Mouse (Mus musculus): Measurements from ENCODE around the gene Prss54.

Gene Prss54

DNA sequence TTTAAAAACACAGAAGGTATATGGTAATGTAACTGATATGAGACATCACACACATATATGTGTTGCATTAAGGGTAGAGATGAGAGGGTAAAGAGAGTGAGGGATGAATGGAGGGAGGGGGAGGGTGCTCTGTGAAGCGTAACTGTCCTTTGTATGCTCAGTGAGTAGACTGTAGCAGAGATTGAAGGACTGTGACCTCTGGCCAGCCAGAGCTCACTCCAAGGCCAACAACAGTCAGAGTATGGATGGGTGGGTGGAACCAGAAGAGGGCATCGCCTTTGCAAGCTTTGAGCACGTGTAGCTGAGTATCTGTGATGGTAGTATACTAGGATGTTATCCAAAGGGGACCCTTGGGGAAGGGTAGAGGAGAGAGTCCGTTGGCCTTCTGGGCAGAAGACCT, 24.6 kb downstream of the Prss54 start:
- DNase-seq (ENCODE audit: low read depth, low spot score), result no peak

DNA sequence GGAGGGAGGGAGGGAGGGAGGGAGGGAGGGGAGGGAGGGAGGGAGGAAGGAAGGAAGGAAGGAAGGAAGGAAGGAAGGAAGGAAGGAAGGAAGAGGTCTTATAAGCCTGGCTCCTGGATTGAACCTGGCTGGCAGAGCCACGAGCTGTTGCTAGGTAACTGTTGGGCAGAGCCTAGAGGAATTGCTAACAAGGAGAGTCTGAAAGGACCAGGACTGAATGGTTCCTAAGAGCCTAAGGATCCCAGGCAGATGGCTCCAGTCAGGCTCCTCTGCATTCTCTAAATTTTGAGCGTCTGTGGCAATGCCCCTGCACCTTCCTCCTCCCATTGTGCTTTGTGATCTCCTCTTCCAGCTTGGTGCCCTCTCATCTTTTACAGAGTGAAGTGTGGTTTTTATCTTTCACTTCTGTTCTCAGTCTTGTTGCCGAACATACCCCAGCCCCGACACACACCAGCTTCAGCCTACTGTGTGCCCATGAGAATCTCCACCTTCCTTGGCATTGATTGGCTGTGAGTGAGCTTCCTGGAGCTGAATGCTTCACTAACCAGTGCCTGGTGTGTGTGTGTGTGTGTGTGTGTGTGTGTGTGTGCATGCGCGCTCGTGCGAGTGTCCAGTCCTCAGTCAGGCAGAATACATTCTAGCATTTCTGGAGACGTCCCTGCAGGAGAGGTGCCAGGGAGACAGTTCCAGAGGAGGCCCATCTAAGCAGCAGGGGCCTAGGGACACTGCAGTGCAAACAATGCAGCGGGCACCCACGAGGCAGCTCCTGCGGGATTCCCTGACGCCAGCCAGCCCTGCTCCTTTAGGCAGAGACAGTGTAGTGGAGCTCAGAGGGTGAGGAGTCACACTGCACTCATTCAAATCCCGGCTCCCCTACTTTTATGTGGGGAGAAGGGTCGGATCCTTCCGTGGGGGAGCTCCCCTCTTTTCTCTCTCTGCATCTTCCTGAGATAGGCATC, 26.0 kb downstream of the Prss54 start:
- no peak for DNase-seq (ENCODE audit: low read depth, low spot score)

GRCm38 (mm10) chr8:95547931-95548330, 28.2 kb downstream of the Prss54 start:
- DNase-seq (ENCODE audit: low read depth, low spot score), result no peak

DNA sequence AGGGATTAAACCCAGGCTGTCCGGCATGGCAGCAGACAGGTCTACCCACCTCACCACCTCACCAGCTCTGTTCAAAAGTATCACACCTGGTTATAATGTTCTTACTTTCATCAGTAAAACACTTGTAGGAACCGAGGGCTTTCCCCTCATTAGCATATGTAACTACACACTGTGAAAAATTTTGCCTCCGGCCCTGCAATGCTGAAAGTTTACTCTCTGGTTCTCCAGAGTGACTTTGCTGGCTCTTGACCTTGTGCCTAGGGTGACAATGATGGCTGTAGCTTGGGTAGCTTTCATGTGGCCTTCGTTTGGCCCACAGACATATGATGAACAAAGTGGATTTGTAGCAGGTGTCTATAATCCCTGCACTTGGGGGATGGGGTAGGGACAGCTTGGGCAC, 29.2 kb downstream of the Prss54 start:
- DNase-seq (ENCODE audit: low read depth, low spot score), result no peak

DNA sequence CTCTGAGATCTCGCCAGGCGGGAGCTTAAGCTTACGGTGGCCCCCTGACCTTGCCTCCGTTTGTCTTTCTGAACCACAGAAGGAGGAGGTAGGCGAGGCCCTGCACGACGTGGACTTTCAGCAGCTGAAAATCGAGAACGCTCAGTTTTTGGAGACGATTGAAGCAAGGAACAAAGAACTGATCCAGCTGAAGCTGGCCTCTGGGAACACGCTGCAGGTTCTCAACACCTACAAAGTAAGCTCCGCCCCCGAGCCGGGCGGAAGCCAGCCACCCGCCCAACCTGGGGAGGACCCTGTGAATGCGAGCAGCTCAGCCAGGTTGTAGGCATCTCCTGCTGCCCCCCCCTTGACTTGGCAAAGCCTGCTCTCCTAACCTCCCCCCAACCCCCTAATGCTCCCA, 30.3 kb downstream of the Prss54 start:
- no peak for DNase-seq (ENCODE audit: low read depth, low spot score)

DNA sequence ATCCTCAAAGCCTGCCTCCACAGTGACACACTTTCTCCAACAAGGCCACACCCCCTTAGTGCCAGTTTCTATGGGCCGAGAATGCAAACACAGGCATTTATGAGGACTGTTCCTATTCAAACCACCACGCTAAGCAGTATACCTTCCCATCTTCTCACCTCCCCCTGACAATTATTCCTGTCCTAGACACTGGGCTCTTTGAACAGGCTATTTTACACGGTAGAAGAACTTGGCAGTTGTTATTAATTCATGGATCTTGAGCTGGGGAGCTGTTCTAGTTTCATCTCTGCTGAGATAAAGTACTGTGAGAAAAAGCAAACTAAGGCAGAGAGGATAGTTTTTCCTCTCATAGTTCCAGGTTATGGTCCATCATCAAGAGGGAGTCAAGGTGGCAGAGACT, 33.1 kb downstream of the Prss54 start:
- no peak for DNase-seq (ENCODE audit: low read depth, low spot score)

GRCm38 (mm10) chr8:95542191-95542590, 33.9 kb downstream of the Prss54 start:
- DNase-seq (ENCODE audit: low read depth, low spot score), result no peak

DNA sequence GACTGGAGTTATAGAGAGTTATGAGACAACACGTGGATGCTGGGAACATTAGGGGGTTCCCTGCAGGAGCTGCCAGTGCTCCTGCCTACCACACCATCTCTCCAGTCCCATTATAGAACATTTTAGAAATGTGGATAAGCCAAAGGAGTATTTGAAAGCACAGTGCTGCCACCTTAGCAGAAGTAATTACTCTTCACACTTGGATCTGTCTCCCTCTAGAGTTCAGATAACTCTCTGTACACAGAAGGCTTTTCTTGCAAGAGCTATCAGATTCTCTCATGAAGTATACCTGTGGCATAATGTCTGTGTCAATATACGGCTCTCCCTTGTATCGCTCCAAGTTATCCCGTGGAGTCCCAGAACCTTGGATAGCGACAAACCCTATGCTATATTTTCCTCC, 36.7 kb downstream of the Prss54 start:
- DNase-seq (ENCODE audit: low read depth, low spot score), result no peak

DNA sequence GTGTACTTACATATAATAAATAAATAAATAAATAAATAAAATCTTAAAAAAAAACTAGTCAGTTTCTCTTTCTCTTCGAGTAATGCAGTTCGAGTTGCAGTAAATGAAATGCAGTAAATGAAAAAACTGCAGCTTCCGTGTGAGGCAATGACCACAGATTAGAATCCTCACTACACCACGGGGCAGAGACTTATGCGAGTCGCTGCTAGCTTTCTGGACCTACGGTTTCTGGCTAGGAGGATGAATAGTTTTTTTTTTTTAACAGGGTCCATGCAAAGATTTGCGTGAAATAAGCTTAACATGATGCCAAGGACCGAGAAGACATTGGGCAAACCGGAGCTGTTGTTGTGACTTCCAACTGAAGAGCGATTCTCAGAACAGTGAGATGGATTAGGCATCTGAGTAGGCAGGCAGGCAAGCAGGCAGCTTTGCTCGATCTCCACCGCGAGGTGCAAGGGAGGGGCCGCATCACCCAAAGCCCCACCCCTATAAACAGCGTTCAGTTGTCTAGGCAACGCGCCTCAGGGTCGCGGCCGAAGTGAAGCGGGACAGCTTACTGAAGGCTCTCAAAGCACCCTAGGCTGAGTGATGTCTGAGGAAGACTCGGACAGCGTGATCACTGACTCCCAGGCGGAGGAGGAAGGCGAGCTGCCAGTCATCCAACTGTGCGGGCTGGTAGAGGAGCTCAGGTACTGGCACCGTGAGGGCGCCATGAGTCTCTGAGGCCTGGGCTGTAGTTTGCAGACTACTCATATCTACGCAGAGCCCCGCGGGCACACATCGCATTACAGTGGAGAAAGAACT, 42.4 kb downstream of the Prss54 start, which contains the start of gene Ccdc113:
Ccdc113 (plus strand) TSS at position 502 of the 804 bp plus-strand sequence.
- peak; percentile 59 for DNase-seq (ENCODE audit: low read depth, low spot score)

DNA sequence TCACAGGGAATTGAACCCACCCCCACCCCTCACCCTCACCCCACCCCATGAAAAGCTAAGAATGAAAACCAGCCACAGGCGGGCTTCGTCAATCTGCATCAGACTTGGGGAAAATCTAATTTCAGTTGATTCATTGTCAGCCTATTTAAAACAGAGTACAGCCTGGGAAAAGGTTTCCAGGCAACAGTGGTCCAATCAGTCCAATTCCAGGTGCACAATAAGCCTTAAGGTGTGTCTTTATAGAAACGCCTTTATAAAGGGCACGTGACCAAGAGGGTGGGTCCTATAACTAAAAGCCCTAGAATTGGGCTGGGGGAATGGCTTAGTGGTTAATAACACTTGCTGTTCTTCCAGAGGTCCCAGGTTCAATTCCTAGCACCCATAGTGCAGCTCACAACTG, 43.9 kb downstream of the Prss54 start:
- DNase-seq (ENCODE audit: low read depth, low spot score), result no peak

- no peak for DNase-seq (ENCODE audit: low read depth, low spot score)
These were observed 47.3 kb downstream of the Prss54 start for GRCm38 (mm10) chr8:95528750-95529310.

DNA sequence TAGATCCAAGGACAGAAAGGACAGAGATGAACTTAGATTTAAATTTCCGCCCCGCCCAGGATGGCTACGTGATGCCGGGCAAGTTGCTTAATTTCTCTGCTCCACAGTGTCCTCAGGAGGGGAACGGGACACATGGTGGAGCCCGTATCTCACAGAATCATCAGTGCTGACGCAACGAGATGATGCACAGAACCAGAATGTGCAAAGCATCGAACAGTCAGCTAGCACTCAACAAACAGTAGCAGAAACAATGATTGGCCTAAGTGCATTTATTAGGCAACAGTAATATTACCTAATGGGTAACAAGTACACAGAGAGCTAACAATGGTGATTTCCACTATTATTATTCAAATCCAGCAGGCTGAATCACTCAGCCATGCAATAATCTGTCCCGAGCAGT, 47.9 kb downstream of the Prss54 start:
- DNase-seq (ENCODE audit: low read depth, low spot score), result no peak

DNA sequence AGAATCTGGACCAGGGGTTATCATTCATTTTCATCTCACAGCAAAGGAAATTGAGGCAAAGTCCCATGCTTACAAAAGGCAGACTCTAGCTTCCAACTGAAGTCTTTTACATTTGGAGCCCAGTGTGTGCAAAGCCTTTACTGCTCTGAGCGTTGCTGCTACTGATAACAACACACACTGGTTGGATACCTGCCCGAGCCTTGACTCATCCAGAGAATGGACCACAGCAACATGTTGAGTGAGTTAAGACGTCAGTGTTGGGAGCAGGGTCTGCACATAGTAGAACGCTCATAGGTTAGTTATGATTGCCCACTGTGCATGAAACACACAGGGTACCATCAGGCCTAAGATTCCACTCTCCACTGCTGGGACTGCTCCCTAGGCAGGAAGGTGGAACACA, 52.1 kb downstream of the Prss54 start:
- no peak for DNase-seq (ENCODE audit: low read depth, low spot score)

DNA sequence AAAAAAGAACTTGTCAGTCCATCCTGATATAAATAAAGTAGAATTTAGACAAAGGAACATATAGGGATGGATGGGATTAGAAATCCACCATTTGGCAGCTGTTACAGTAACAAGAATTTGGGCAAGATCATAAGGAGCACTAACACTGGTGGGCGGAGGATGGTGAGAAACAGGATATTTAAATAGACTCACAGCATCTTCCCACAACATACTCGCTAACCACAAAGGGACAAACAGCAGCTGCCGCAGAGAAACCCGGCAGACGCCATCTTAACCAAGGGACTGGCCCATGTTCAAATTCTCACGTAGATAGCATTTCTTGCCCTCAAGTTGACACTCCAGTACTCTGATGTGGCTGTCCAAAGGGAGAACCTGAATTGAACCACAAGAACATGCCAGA, 59.2 kb downstream of the Prss54 start:
- DNase-seq (ENCODE audit: low read depth, low spot score), result no peak

DNA sequence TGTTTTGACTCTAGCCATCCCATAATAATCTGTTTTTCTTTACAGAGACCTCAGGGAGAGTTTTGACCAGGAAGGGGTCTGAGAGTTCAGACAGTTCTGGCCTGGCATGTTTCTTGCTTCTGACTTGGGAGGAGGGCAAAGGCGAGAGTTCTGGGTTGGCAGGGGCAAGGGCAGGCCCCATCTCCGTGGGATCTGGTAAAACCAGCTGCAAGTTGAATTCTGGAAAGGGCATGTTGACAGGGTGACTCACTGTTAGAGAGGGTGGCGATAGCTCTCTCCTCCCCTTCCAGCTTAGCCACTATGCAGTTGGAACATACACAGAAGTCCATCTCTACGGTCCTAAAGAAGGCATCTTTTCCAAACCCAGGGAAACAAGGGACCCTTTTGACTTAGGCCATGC, 62.9 kb downstream of the Prss54 start:
- DNase-seq (ENCODE audit: low read depth, low spot score), result no peak

GRCm38 (mm10) chr8:95512257-95512656, 63.9 kb downstream of the Prss54 start:
- DNase-seq (ENCODE audit: low read depth, low spot score), result no peak

Measured in forelimb bud, embryonic 11.5 days (tissue).